Mouse (Mus musculus) C2C12 (cell line): ENCODE measurements around the gene Bmper. TPM values are rescaled to one million over a fixed set of nuclear protein-coding genes. Genes with fewer than 3 reads are reported as not detected.

Experiments
- H3K27me3 ChIP-seq: one replicate; pipeline ENCODE4 v1.6.1; 2011; ENCODE audit not compliant: control insufficient read depth, insufficient read depth, insufficient read length
- H3K36me3 ChIP-seq: one replicate; pipeline ENCODE4 v1.6.1; 2011; ENCODE audit not compliant: control insufficient read depth, insufficient read depth
- H3K4me3 ChIP-seq: one replicate; pipeline ENCODE4 v1.5.1; 2011; ENCODE audit warnings: mild to moderate bottlenecking, control low read depth; ENCODE audit not compliant: poor library complexity, insufficient read depth, severe bottlenecking
- H3K79me2 ChIP-seq: one replicate; pipeline ENCODE4 v1.6.1; 2011; ENCODE audit not compliant: control insufficient read depth, insufficient read depth
- H3K79me3 ChIP-seq: one replicate; pipeline ENCODE4 v1.6.1; 2011; ENCODE audit warnings: low read depth, control low read depth
- H3ac ChIP-seq: one replicate; pipeline ENCODE3; 2011; ENCODE audit warnings: low read depth; ENCODE audit not compliant: control insufficient read depth, insufficient read length
- CEBPB ChIP-seq: IDR thresholded peaks from one replicate; pipeline ENCODE4 v1.6.1; 2011; ENCODE audit warnings: low read depth, mild to moderate bottlenecking, control low read depth, moderate library complexity
- CTCF ChIP-seq: IDR thresholded peaks from one replicate; pipeline ENCODE4 v1.5.1; 2011; ENCODE audit not compliant: control insufficient read depth, insufficient read depth, insufficient read length
- FOSL1 ChIP-seq: IDR thresholded peaks from one replicate; pipeline ENCODE4 v1.8.0; 2011; ENCODE audit warnings: mild to moderate bottlenecking, low read length; ENCODE audit not compliant: poor library complexity, insufficient read depth, severe bottlenecking
- MAX ChIP-seq: IDR thresholded peaks from one replicate; pipeline ENCODE4 v1.6.1; 2011; ENCODE audit warnings: mild to moderate bottlenecking, control low read depth
- MYOD1 ChIP-seq: IDR thresholded peaks from one replicate; pipeline ENCODE4 v1.6.1; 2011; ENCODE audit warnings: low read depth; ENCODE audit not compliant: control insufficient read depth, insufficient read length
- MYOG ChIP-seq: IDR thresholded peaks from one replicate; pipeline ENCODE4 v1.6.1; 2011; ENCODE audit not compliant: control insufficient read depth, insufficient read length; ENCODE audit errors: extremely low read depth
- USF1 ChIP-seq: IDR thresholded peaks from one replicate; pipeline ENCODE4 v1.6.1; 2011; ENCODE audit warnings: low read depth, mild to moderate bottlenecking, control low read depth, moderate library complexity
- polyA plus RNA-seq: library from polyadenylated mRNA; unstranded; fragments of >200 nt; fragmentation: generic; extraction: Trizol; gene quantifications from one replicate; pipeline ENCODE4 v1.2.1, GENCODE M21; 2012; ENCODE audit warnings: missing spikeins

The Bmper gene
- polyA plus RNA-seq, 1 experiment = 1.2 TPM

DNA sequence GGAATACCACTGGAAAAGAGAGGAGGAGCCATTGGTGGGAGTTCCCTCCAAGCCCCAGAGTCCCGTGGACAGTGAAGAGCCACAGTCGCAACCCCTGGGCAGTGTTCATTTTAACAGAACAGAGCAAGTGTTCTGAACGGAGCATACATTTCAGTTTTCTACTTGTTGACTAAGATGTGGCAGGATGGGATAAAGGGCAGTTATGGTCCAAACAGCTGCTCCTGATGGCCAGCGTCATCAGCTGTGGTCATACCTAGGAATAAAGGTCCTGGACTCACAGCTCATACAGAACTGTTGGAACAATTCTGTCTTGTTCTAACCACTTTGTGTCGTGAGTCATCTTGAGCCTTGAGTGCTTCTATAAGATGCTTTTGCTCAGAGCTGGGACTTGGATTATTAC, 265.4 kb downstream of the Bmper start:
- H3K27me3 ChIP-seq = no peaks in the 10 kb centered on the region
- no peaks in the 10 kb centered on the region for H3K79me2 ChIP-seq
- H3K4me3 ChIP-seq = no peak overlapping the region
- H3ac ChIP-seq = no peak overlapping the region
- peak; percentile 71 for TF ChIP-seq MYOD1
- TF ChIP-seq CTCF = no peak
- no peaks in the 10 kb centered on the region for H3K79me3 ChIP-seq
- no peaks in the 10 kb centered on the region for H3K36me3 ChIP-seq

DNA sequence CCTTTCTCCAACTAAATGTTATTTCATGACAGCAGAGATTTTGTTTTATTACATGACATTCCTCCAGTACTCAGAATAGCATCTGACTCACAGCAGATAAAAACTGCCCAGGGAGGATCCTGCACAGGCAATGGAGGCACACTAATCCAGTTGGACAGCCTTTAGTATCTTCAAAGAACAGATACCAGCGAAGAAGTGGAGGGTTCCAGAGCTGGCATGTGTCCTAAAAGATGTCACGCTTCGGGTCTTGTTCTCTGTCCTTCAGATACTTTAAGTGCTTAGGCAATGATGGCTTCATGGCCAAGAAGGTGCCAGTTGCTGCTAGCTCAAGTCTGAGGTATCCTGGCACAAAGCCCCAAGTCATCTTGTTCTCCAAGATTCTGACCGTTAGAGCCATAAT, 272.5 kb downstream of the Bmper start:
- H3K4me3 ChIP-seq = no peak overlapping the region
- no peaks in the 10 kb centered on the region for H3K79me3 ChIP-seq
- H3K27me3 ChIP-seq = no peaks in the 10 kb centered on the region
- TF ChIP-seq CTCF (no peak), USF1 (no peak), MYOD1 (no peak), MAX (no peak), MYOG (no peak), CEBPB (no peak), FOSL1 (no peak)
- no peaks in the 10 kb centered on the region for H3K36me3 ChIP-seq
- no peaks in the 10 kb centered on the region for H3K79me2 ChIP-seq
- H3ac ChIP-seq = no peak overlapping the region

DNA sequence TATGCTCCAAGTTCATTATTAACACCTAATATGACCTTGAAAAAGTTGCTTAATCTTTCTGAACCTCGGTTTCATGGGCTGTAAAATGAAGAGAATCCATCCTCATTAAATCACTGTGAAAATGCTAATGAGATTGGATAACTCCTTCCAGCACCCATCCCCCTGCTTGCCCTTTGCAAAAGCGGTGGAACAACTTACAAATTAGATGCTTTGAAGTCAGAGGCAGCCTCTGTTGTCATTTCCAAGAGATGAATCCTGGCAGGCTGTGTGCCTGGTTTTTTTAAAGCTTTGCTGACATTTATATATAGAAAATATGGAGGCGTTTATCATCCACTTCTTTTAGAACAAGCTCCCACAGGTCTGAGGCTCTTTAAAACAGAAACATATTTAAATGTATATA, 274.8 kb downstream of the Bmper start:
- Histone ChIP-seq H3K79me2 (no peaks in the 10 kb centered on the region), H3ac (no peak overlapping the region), H3K36me3 (no peaks in the 10 kb centered on the region), H3K27me3 (no peaks in the 10 kb centered on the region), H3K79me3 (no peaks in the 10 kb centered on the region), H3K4me3 (no peak overlapping the region)
- TF ChIP-seq USF1 (no peak), MYOD1 (no peak), MAX (no peak), MYOG (no peak), CTCF (no peak), FOSL1 (no peak), CEBPB (no peak)

- H3ac ChIP-seq = no peak overlapping the region
- H3K79me2 ChIP-seq = no peaks in the 10 kb centered on the region
- H3K36me3 ChIP-seq = no peaks in the 10 kb centered on the region
- H3K79me3 ChIP-seq = no peaks in the 10 kb centered on the region
- no peaks in the 10 kb centered on the region for H3K27me3 ChIP-seq
- no peak overlapping the region for H3K4me3 ChIP-seq
- TF ChIP-seq MAX (no peak), USF1 (no peak), FOSL1 (no peak), MYOG (no peak), CTCF (no peak), CEBPB (no peak), MYOD1 (no peak)
Measured at GRCm38 (mm10) chr9:23533870-23534269, 311.0 kb downstream of the Bmper start.
